Mouse (Mus musculus): ENCODE measurements at regions not wholly inside any gene's neighbourhood (a gene's known extent, or its start where the extent isn't known, plus 50 kb on each side); places are given as distances from the start of the nearest gene placed in this dataset.
A peak's percentile ranks its signal among the peaks of the same experiment; 100 is the strongest.

- no peaks in the 10 kb centered on the region for H3K9me3 ChIP-seq (replicated peaks)
- H3K27ac ChIP-seq, result no peak overlapping the region
- no peak overlapping the region for H3K9ac ChIP-seq
- WGBS, result 71% methylated on average over 13 of the region's 13 CpGs
- no peaks in the 10 kb centered on the region; the same call in 1 of the 2 replicates for H3K36me3 ChIP-seq
- H3K4me3 ChIP-seq (replicated peaks), result no peak overlapping the region
- ATAC-seq (replicated peaks; ENCODE audit: low FRiP score), result no peak
- H3K4me2 ChIP-seq, result no peak overlapping the region
- H3K4me1 ChIP-seq, result peaks cover 19% of the 10 kb centered on the region
- H3K27me3 ChIP-seq, result no peaks in the 10 kb centered on the region
Observed at GRCm38 (mm10) chr10:117551234-117552048, 77.9 kb upstream of the Cpm start.

DNA sequence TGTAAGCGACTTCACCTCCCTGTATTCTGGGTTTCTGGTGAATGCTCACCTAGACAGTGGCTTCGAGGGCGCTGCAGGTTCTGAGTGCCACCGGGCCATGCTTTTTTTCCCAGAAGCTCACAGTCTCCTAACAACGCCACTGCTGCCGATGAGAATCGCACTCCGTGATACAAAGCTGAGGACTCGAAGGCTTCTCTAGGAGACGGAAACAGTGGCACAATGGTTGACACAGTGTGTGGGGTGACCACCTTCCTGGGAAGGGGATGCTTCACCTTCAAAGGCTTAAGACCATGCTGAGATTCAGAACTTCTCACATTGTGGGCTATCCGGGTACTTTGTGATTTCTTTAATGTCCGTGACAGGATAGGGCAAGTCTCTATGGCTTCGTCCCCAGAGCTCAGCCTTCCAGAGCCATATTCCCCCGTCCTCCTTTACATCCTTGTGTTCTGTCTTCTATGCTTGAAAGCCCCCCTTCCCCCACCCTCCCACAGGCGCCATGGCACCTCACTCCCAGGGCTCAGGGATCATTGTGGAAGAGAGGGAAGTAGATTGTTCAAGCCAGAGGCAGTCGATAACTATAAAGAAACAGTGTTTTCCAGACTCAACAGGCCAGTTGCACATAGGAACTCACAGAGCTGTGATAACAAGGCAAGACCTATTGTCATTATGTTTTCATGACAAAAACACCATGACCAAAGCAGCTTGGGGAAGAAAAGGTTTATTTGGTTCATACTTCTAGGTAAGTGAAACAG lies 79.3 kb upstream of the Cpm start:
- H3K4me3 ChIP-seq (replicated peaks), result no peak overlapping the region
- H3K9me3 ChIP-seq (replicated peaks), result no peaks in the 10 kb centered on the region
- WGBS, result 94% methylated on average over 16 of the region's 16 CpGs
- H3K36me3 ChIP-seq, result no peaks in the 10 kb centered on the region; the same call in 1 of the 2 replicates
- H3K9ac ChIP-seq, result no peak overlapping the region
- 0 out of 2 replicates have a peak, but pooled peaks cover 11% of the 10 kb centered on the region for H3K4me1 ChIP-seq
- no peak overlapping the region for H3K4me2 ChIP-seq
- no peak overlapping the region for H3K27ac ChIP-seq
- no peaks in the 10 kb centered on the region for H3K27me3 ChIP-seq
- no peak for ATAC-seq (replicated peaks; ENCODE audit: low FRiP score)

DNA sequence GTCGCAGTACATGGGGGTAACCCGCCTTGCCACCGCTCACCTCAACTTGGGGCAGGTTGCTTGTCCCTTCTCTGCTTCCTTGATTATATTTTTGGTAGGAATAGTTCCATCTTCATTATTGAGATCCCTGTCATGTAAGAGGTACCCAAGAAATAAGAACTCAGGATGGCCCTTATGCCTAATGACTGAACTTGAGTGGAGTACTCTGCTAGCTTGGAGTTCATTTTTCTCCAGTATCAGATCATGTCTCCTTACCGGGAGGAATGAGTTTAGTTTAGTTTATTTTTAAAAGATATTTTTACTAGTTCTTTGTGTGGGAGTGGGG lies 79.8 kb upstream of the Cpm start:
- Histone ChIP-seq H3K4me3 (replicated peaks) (no peak overlapping the region), H3K27ac (no peak overlapping the region), H3K4me2 (no peak overlapping the region), H3K9me3 (replicated peaks) (no peaks in the 10 kb centered on the region), H3K36me3 (no peaks in the 10 kb centered on the region; the same call in 1 of the 2 replicates), H3K4me1 (peaks cover 10% of the 10 kb centered on the region; the same call in 1 of the 2 replicates), H3K27me3 (no peaks in the 10 kb centered on the region), H3K9ac (no peak overlapping the region)
- no peak for ATAC-seq (replicated peaks; ENCODE audit: low FRiP score)
- 89% methylated on average over 4 of the region's 4 CpGs for WGBS

GRCm38 (mm10) chr10:117548775-117549505 lies 80.4 kb upstream of the Cpm start:
- H3K27me3 ChIP-seq, result no peaks in the 10 kb centered on the region
- no peaks in the 10 kb centered on the region for H3K9me3 ChIP-seq (replicated peaks)
- H3K4me1 ChIP-seq, result peaks cover 9% of the 10 kb centered on the region; the same call in 1 of the 2 replicates
- ATAC-seq (replicated peaks; ENCODE audit: low FRiP score), result no peak
- no peak overlapping the region for H3K4me3 ChIP-seq (replicated peaks)
- WGBS, result 88% methylated on average over 23 of the region's 23 CpGs
- no peak overlapping the region for H3K4me2 ChIP-seq
- H3K9ac ChIP-seq, result no peak overlapping the region
- no peak overlapping the region for H3K27ac ChIP-seq
- H3K36me3 ChIP-seq, result no peaks in the 10 kb centered on the region; the same call in 1 of the 2 replicates

DNA sequence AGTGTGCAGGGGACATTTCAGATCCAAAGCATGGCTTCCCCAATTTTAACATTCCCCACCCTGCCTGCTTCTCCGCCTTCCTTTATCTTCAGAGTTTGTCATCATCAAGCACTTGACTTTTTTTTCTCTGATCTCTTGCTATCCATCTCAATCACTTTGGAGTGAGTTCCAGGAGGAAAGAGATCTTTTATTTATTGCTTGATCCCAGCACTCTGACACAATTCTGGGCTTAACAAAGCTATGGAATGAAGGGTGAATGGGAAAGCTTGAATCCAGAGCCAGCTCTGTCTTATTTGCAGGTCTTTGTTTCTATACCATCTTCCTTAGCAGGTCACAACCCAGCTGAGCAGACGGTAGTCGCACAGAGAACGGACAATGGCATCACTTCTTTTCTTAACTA lies 81.0 kb upstream of the Cpm start:
- ATAC-seq (replicated peaks; ENCODE audit: low FRiP score), result no peak
- Histone ChIP-seq H3K4me2 (no peak overlapping the region), H3K4me3 (replicated peaks) (no peak overlapping the region), H3K9me3 (replicated peaks) (no peaks in the 10 kb centered on the region), H3K4me1 (peaks cover 9% of the 10 kb centered on the region; the same call in 1 of the 2 replicates), H3K27me3 (no peaks in the 10 kb centered on the region), H3K36me3 (no peaks in the 10 kb centered on the region; the same call in 1 of the 2 replicates), H3K27ac (no peak overlapping the region), H3K9ac (no peak overlapping the region)
- 95% methylated on average over 4 of the region's 4 CpGs for WGBS

GRCm38 (mm10) chr10:117547275-117547674 lies 82.0 kb upstream of the Cpm start:
- Histone ChIP-seq H3K9ac (no peak overlapping the region), H3K27ac (no peak overlapping the region), H3K4me1 (peaks cover 9% of the 10 kb centered on the region; the same call in 1 of the 2 replicates), H3K36me3 (no peaks in the 10 kb centered on the region; the same call in 1 of the 2 replicates), H3K4me2 (no peak overlapping the region), H3K4me3 (replicated peaks) (no peak overlapping the region), H3K9me3 (replicated peaks) (no peaks in the 10 kb centered on the region), H3K27me3 (no peaks in the 10 kb centered on the region)
- WGBS, result 62% methylated on average over 6 of the region's 6 CpGs
- ATAC-seq (replicated peaks; ENCODE audit: low FRiP score), result no peak

- Histone ChIP-seq H3K9ac (no peak overlapping the region), H3K27me3 (no peaks in the 10 kb centered on the region), H3K4me3 (replicated peaks) (no peak overlapping the region), H3K27ac (no peak overlapping the region), H3K4me1 (peaks cover 5% of the 10 kb centered on the region; the same call in 1 of the 2 replicates), H3K4me2 (no peak overlapping the region), H3K9me3 (replicated peaks) (no peaks in the 10 kb centered on the region), H3K36me3 (no peaks in the 10 kb centered on the region)
- no peak for ATAC-seq (replicated peaks; ENCODE audit: low FRiP score)
- WGBS, result 85% methylated on average over 5 of the region's 5 CpGs
Observed at GRCm38 (mm10) chr10:117545842-117546631, 83.3 kb upstream of the Cpm start.

GRCm38 (mm10) chr10:117544680-117545546 lies 84.4 kb upstream of the Cpm start:
- peak overlapping the region; percentile 40 for H3K4me2 ChIP-seq
- 39% methylated on average over 15 of the region's 15 CpGs for WGBS

DNA sequence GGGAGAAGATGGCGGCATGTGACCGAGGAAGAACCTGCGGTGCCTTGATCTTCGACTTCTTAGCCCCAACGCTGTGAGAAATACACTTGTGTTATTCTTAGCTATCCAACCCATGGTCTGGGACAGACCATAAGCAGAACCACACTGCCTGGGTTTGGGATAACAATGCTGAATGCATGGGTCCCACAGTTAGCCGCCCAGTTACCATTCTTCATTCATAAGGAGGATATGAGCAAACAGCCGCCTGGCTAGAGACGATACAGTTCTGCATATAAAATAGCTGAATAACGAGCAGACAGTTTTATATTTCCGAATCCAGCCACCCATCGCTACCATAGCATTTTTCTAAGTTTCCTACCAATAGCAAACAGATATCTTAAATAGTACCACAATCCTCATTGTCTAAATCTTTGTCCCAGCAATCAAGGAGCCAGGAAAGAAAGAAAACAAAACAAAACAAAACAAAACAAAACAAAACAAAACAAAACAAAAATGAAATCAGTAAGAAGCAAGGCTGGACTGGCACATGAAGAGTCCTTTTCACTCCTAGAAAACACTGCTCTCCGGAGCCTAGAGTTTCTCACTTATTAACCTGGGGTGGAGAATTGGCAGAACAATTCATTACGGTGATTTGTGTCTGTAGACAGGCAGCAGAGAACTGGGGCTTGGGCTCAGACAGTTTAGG lies 85.2 kb upstream of the Cpm start:
- Histone ChIP-seq H3K4me1 (peaks cover 5% of the 10 kb centered on the region; the same call in 1 of the 2 replicates), H3K4me3 (replicated peaks) (no peak overlapping the region), H3K9me3 (replicated peaks) (no peaks in the 10 kb centered on the region), H3K36me3 (no peaks in the 10 kb centered on the region), H3K4me2 (peak overlapping the region; percentile 40), H3K27me3 (no peaks in the 10 kb centered on the region), H3K9ac (no peak overlapping the region), H3K27ac (no peak overlapping the region)
- 80% methylated on average over 13 of the region's 13 CpGs for WGBS
- no peak for ATAC-seq (replicated peaks; ENCODE audit: low FRiP score)

More at GRCm38 (mm10) chr10:117544680-117545546, 84.4 kb upstream of the Cpm start:
- H3K9ac ChIP-seq, result no peak overlapping the region
- no peaks in the 10 kb centered on the region for H3K27me3 ChIP-seq
- H3K4me1 ChIP-seq, result peaks cover 5% of the 10 kb centered on the region; the same call in 1 of the 2 replicates
- H3K36me3 ChIP-seq, result no peaks in the 10 kb centered on the region
- H3K27ac ChIP-seq, result no peak overlapping the region
- no peak for ATAC-seq (replicated peaks; ENCODE audit: low FRiP score)
- no peak overlapping the region for H3K4me3 ChIP-seq (replicated peaks)
- no peaks in the 10 kb centered on the region for H3K9me3 ChIP-seq (replicated peaks)

DNA sequence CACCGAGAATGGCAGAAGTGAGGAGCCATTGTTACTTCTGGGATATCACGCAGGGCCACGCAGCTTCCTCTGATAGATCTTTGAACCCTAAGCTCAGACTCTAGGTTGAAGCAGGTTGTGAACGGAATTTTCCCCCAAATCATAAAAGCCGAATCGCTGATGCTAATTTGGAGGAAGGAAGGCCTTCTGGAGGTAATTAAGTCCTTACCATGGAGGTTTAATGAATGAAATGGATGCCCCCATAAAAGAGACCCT lies 85.7 kb upstream of the Cpm start:
- no peaks in the 10 kb centered on the region for H3K27me3 ChIP-seq
- no peak for ATAC-seq (replicated peaks; ENCODE audit: low FRiP score)
- H3K9me3 ChIP-seq (replicated peaks), result no peaks in the 10 kb centered on the region
- H3K4me2 ChIP-seq, result no peak overlapping the region
- no peaks in the 10 kb centered on the region for H3K36me3 ChIP-seq
- H3K4me1 ChIP-seq, result peaks cover 5% of the 10 kb centered on the region; the same call in 1 of the 2 replicates
- 91% methylated on average over 6 of the region's 6 CpGs for WGBS
- H3K9ac ChIP-seq, result no peak overlapping the region
- no peak overlapping the region for H3K27ac ChIP-seq
- H3K4me3 ChIP-seq (replicated peaks), result no peak overlapping the region
